ENCODE assay signal across 8 mouse cellular contexts in genomic region chr11:94161267-94161646, GRCm38 (mm10). TPM values are rescaled to one million over a fixed set of nuclear protein-coding genes. Genes with fewer than 3 reads are reported as not detected.
A peak's percentile ranks its signal among the peaks of the same experiment; 100 is the strongest.
DNase-seq lines count a peak whose midpoint lies in the region; ATAC-seq lines count a peak whose summit lies in the region.

No protein-coding gene starts in this region.

- no peak overlapping the region for H3K9ac ChIP-seq in heart, embryonic 11.5 days (ENCODE audit: low read depth, low read length)
- H3K9ac ChIP-seq in neural tube, embryonic 15.5 days (replicated peaks): peak overlapping the region; percentile 47

- peak overlapping the region; percentile 51 for H3K4me2 ChIP-seq in heart, embryonic 11.5 days
- peak overlapping the region; percentile 51 for H3K4me2 ChIP-seq in neural tube, embryonic 15.5 days

- no peaks in the 10 kb centered on the region for H3K27me3 ChIP-seq in heart, embryonic 11.5 days (ENCODE audit: control insufficient read depth, insufficient read depth, low read length)
- H3K27me3 ChIP-seq in neural tube, embryonic 15.5 days (replicated peaks): no peaks in the 10 kb centered on the region

- no peaks in the 10 kb centered on the region for H3K9me3 ChIP-seq in heart, embryonic 11.5 days (replicated peaks; ENCODE audit: control insufficient read depth, low read length)
- no peaks in the 10 kb centered on the region for H3K9me3 ChIP-seq in neural tube, embryonic 15.5 days (replicated peaks)

- peak; percentile 71 for ATAC-seq in common myeloid progenitor, adult 5-6 weeks (replicated peaks; ENCODE audit: low read depth, poor library complexity, severe bottlenecking)
- ATAC-seq in heart, embryonic 11.5 days (replicated peaks; ENCODE audit: insufficient number of reproducible peaks, low FRiP score, low TSS enrichment): peak; percentile 25; the same call in 1 of the 2 replicates
- no peak; the same call in 1 of the 2 replicates for ATAC-seq in neural tube, embryonic 15.5 days (ENCODE audit: low FRiP score)

- H3K4me3 ChIP-seq in heart, embryonic 11.5 days (ENCODE audit: low read depth, low read length): no peak overlapping the region
- H3K4me3 ChIP-seq in neural tube, embryonic 15.5 days (replicated peaks): no peak overlapping the region

- peaks cover 26% of the 10 kb centered on the region for H3K4me1 ChIP-seq in heart, embryonic 11.5 days (ENCODE audit: control insufficient read depth, insufficient read depth, low read length)
- H3K4me1 ChIP-seq in neural tube, embryonic 15.5 days: peaks cover 40% of the 10 kb centered on the region

- H3K36me3 ChIP-seq in heart, embryonic 11.5 days (ENCODE audit: control insufficient read depth, insufficient read depth, low read length): no peaks in the 10 kb centered on the region
- H3K36me3 ChIP-seq in neural tube, embryonic 15.5 days: no peaks in the 10 kb centered on the region

- H3K27ac ChIP-seq in heart, embryonic 11.5 days (ENCODE audit: low read depth, low read length): peak overlapping the region; percentile 16; the same call in 1 of the 2 replicates
- H3K27ac ChIP-seq in neural tube, embryonic 15.5 days (replicated peaks): peak overlapping the region; percentile 98

- WGBS in heart, embryonic 11.5 days (ENCODE audit: insufficient replicate concordance): 44% methylated on average over 8 of the region's 9 CpGs
- WGBS in neural tube, embryonic 15.5 days: 17% methylated on average over 9 of the region's 9 CpGs

- DNase-seq in right cerebral cortex, postnatal 10 days (ENCODE audit: low spot score in 2 of 2): peak; percentile 55 to 63
- DNase-seq in right cerebral cortex, postnatal 14 days: no peak
- peak; percentile 94 for DNase-seq in kidney, adult 9 months
- peak; percentile 83 to 88 for DNase-seq in lung, adult 18-20 months
- DNase-seq in thymus, postnatal 10 days (ENCODE audit: low spot score in 2 of 2): no peak

RNA-seq across cellular contexts. Expression of gene Tob1, which starts 50.0 kb away (rescaled TPM):
- 8.6 and 10.3 TPM in 2 replicates for total RNA-seq in common myeloid progenitor, adult 5-6 weeks (2017)
- 27.3 and 29.7 TPM in 2 replicates for polyA plus RNA-seq in heart, embryonic 11.5 days (2014; fragmentation: Nextera tagmentation; extraction: Ambion mirVana)
- polyA plus RNA-seq in neural tube, embryonic 15.5 days (2015; fragmentation: Nextera tagmentation; extraction: Ambion mirVana): 28.3 and 31.4 TPM in 2 replicates

Comparison
In these comparisons a context has a peak if more than half of its experiments do, and no peak if none do; other contexts are left out.
1. DNase-seq: peak in right cerebral cortex, postnatal 10 days (2 of 2), kidney, adult 9 months (single experiment) and lung, adult 18-20 months (2 of 2); none in right cerebral cortex, postnatal 14 days (single experiment) and thymus, postnatal 10 days (0 of 2).